Mouse (Mus musculus) embryonic fibroblast, embryonic 13.5 days (primary cell): ENCODE data around the gene Adap1.

Experiments
- CTCF ChIP-seq: IDR thresholded peaks from 2 replicates; pipeline ENCODE4 v1.5.1; 2011; ENCODE audit warnings: mild to moderate bottlenecking, control low read depth, low read length, moderate library complexity, borderline replicate concordance; ENCODE audit not compliant: insufficient read depth
- POLR2A ChIP-seq: IDR thresholded peaks from 2 replicates; pipeline ENCODE4 v1.6.1; 2011; ENCODE audit warnings: low read depth, mild to moderate bottlenecking, control low read depth, low read length, moderate library complexity

DNA sequence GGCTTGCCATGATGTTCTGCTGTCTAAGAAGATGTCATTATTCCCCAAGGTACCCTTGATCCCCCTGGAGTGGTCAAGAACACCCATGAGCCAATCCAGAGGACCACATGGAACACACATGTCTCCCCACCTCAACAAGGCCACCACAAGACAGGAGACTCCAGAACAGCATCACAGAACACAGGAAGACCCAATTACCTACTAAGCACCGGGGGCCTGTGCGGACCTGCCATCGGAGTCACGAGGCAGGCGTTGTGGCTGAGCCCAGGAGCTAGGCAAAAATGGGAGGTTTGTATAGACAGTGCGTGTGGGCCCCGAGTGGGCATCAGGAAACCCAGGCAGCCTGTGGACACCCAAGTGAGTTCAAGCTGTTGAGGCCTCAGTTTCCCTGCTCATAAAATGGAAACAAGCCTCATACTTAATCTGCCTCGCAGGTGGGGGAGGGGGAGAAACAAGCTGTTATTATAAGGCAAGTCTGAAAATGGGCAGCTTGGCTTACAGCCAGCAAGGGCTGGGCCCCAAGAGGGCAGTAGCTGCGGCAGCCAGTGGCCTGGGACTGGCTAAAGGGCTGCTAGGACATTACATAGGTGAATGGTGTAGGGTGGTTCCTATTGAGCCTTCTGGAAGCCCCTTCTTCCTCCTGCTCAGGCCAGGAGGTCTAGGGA, 2.0 kb downstream of the Adap1 start:
- TF ChIP-seq POLR2A: no peak
- no peak for TF ChIP-seq CTCF
